Comparison of ENCODE assay signal across 9 mouse cellular contexts in the genomic region with DNA sequence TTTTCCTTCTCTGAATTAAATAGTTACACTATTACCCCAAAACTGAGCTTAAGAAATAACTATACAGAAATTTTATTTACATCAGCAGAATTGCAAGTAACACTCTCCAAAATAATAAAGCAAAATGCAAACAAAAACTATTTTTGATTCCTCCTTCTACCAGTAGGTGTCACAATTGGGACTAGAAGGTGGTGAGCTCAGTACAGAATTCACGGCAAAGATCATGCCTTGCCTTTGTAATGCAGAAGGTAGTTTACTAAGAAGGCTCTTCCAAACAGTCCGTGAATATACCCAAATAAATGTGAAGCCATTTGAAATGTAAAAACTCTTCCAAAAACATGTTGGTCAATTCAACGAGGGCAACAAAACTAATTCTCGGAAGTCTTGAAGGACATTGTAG.
A peak's percentile ranks its signal among the peaks of the same experiment; 100 is the strongest.
DNase-seq lines count a peak whose midpoint lies in the region; ATAC-seq and TF ChIP-seq lines count a peak whose summit lies in the region.
"Had no signal": no experiment of that assay in that cellular context is flagged by ENCODE, and none has a peak within 500 bp of the region (broad histone marks: within the 10 kb centered on the region; RNA-seq: fewer than 3 reads in every experiment).

No protein-coding gene starts in this region.

- H3K4me1 ChIP-seq in heart, postnatal 0 days (ENCODE audit: control insufficient read depth, insufficient read depth) = no peaks in the 10 kb centered on the region
- H3K4me1 ChIP-seq in midbrain, embryonic 15.5 days = peaks cover 13% of the 10 kb centered on the region
- H3K4me1 ChIP-seq in midbrain, embryonic 13.5 days (replicated peaks) = peaks cover 25% of the 10 kb centered on the region
- H3K4me1 ChIP-seq: liver, embryonic 13.5 days had no signal

- H3K9me3 ChIP-seq in heart, postnatal 0 days (replicated peaks; ENCODE audit: control insufficient read depth, low read length) = no peaks in the 10 kb centered on the region
- no peaks in the 10 kb centered on the region for H3K9me3 ChIP-seq in midbrain, embryonic 15.5 days
- H3K9me3 ChIP-seq in midbrain, embryonic 13.5 days = no peaks in the 10 kb centered on the region
- H3K9me3 ChIP-seq: liver, embryonic 13.5 days had no signal

- H3K4me2 ChIP-seq in heart, postnatal 0 days (ENCODE audit: low read depth, low read length) = no peak overlapping the region
- no peak overlapping the region for H3K4me2 ChIP-seq in midbrain, embryonic 15.5 days
- H3K4me2 ChIP-seq in midbrain, embryonic 13.5 days (replicated peaks) = no peak overlapping the region
- H3K4me2 ChIP-seq: liver, embryonic 13.5 days had no signal

- H3K27ac ChIP-seq in heart, postnatal 0 days (ENCODE audit: low read depth) = no peak overlapping the region
- no peak overlapping the region for H3K27ac ChIP-seq in midbrain, embryonic 15.5 days
- H3K27ac ChIP-seq in midbrain, embryonic 13.5 days = no peak overlapping the region
- H3K27ac ChIP-seq: liver, embryonic 13.5 days had no signal

- ATAC-seq in heart, postnatal 0 days (ENCODE audit: insufficient read depth, low read depth) = no peak
- 0 out of 2 replicates have a peak, but pooled peaks have one; percentile 59 for ATAC-seq in midbrain, embryonic 15.5 days (replicated peaks)
- ATAC-seq in midbrain, embryonic 13.5 days = no peak

- no peaks in the 10 kb centered on the region for H3K27me3 ChIP-seq in heart, postnatal 0 days (ENCODE audit: control insufficient read depth, insufficient read depth, low read length)
- H3K27me3 ChIP-seq in midbrain, embryonic 15.5 days (replicated peaks) = peaks cover 18% of the 10 kb centered on the region
- peaks cover 40% of the 10 kb centered on the region for H3K27me3 ChIP-seq in midbrain, embryonic 13.5 days
- H3K27me3 ChIP-seq: liver, embryonic 13.5 days had no signal

- no peak for TF ChIP-seq EP300 in heart, postnatal 0 days (IDR thresholded peaks at IDR 0.05; ENCODE audit: low read depth)

- TF ChIP-seq CTCF in heart, postnatal 0 days (IDR thresholded peaks at IDR 0.05; ENCODE audit: low read depth) = peak; percentile 73

- DNase-seq in heart, postnatal 0 days (ENCODE audit: low spot score) = peak; percentile 59
- no peak for DNase-seq in heart, adult 11 months
- peak; percentile 85 for DNase-seq in embryo, embryonic 10.5 days (ENCODE audit: low spot score)
- DNase-seq in skeletal muscle tissue, adult 2 months (ENCODE audit: low read depth, low spot score) = peak; percentile 2
- no peak for DNase-seq in ovary, postnatal 10 days (ENCODE audit: low spot score)
- DNase-seq in spleen, adult 18-20 months = no peak
- DNase-seq: liver, embryonic 13.5 days had no signal

- no peaks in the 10 kb centered on the region for H3K36me3 ChIP-seq in heart, postnatal 0 days (replicated peaks; ENCODE audit: control insufficient read depth, insufficient read depth, low read length)
- H3K36me3 ChIP-seq in midbrain, embryonic 15.5 days (replicated peaks) = no peaks in the 10 kb centered on the region
- H3K36me3 ChIP-seq in midbrain, embryonic 13.5 days = no peaks in the 10 kb centered on the region
- H3K36me3 ChIP-seq: liver, embryonic 13.5 days had no signal

- no peak overlapping the region for H3K4me3 ChIP-seq in heart, postnatal 0 days (ENCODE audit: low read depth, low read length)
- no peak overlapping the region for H3K4me3 ChIP-seq in midbrain, embryonic 15.5 days
- H3K4me3 ChIP-seq in midbrain, embryonic 13.5 days (replicated peaks) = no peak overlapping the region
- H3K4me3 ChIP-seq: liver, embryonic 13.5 days had no signal

- H3K9ac ChIP-seq in heart, postnatal 0 days (replicated peaks; ENCODE audit: low read depth, low read length) = no peak overlapping the region
- H3K9ac ChIP-seq in midbrain, embryonic 15.5 days = no peak overlapping the region
- H3K9ac ChIP-seq in midbrain, embryonic 13.5 days (replicated peaks) = no peak overlapping the region
- H3K9ac ChIP-seq: liver, embryonic 13.5 days had no signal

- 34% methylated on average over 4 of the region's 4 CpGs for WGBS in heart, postnatal 0 days
- WGBS in midbrain, embryonic 15.5 days = 26% methylated on average over 4 of the region's 4 CpGs
- 31% methylated on average over 4 of the region's 4 CpGs for WGBS in midbrain, embryonic 13.5 days

Comparison
In these comparisons a context has a peak if more than half of its experiments do, and no peak if none do; other contexts are left out.
1. DNase-seq: peak in heart, postnatal 0 days (single experiment), embryo, embryonic 10.5 days (single experiment) and skeletal muscle tissue, adult 2 months (single experiment); none in heart, adult 11 months (single experiment), ovary, postnatal 10 days (single experiment) and spleen, adult 18-20 months (0 of 2).